Mouse (Mus musculus): ENCODE results near the gene Dhx32. TPM values are rescaled to one million over a fixed set of nuclear protein-coding genes. Genes with fewer than 3 reads are reported as not detected.
"Not testable (repeated sequence)": the region's sequence is repeated elsewhere in the genome, so short reads cannot be mapped to it uniquely, and the experiment has no call there.

Gene Dhx32
- polyA plus RNA-seq, 1 experiment from 2014 or later = 27.8 TPM

- H3K27me3 ChIP-seq = no peaks in the 10 kb centered on the region
- 88% methylated on average over 4 of the region's 4 CpGs for WGBS
- no peaks in the 10 kb centered on the region for H3K9me3 ChIP-seq
- H3K4me3 ChIP-seq = no peak overlapping the region
- no peaks in the 10 kb centered on the region for H3K4me1 ChIP-seq (replicated peaks)
- ATAC-seq (ENCODE audit: low read depth) = no peak
- H3K4me2 ChIP-seq = no peak overlapping the region
- no peak overlapping the region for H3K9ac ChIP-seq
- no peak overlapping the region for H3K27ac ChIP-seq (replicated peaks)
- peaks cover 85% of the 10 kb centered on the region for H3K36me3 ChIP-seq
These were observed 67.1 kb downstream of the Dhx32 start for GRCm38 (mm10) chr7:133715387-133715786.

GRCm38 (mm10) chr7:133707301-133707700, 75.2 kb downstream of the Dhx32 start:
- ATAC-seq (ENCODE audit: low read depth) = no peak
- Histone ChIP-seq H3K4me2 (no peak overlapping the region), H3K27ac (replicated peaks) (no peak overlapping the region), H3K4me3 (no peak overlapping the region), H3K27me3 (no peaks in the 10 kb centered on the region), H3K9ac (no peak overlapping the region), H3K36me3 (peaks cover 4% of the 10 kb centered on the region), H3K9me3 (no peaks in the 10 kb centered on the region), H3K4me1 (replicated peaks) (peaks cover 15% of the 10 kb centered on the region)
- WGBS = 89% methylated on average over 2 of the region's 2 CpGs

- Histone ChIP-seq H3K4me1 (replicated peaks) (peaks cover 7% of the 10 kb centered on the region), H3K9ac (no peak overlapping the region), H3K4me2 (no peak overlapping the region), H3K27me3 (no peaks in the 10 kb centered on the region), H3K9me3 (no peaks in the 10 kb centered on the region), H3K36me3 (peaks cover 7% of the 10 kb centered on the region; the same call in 1 of the 2 replicates), H3K4me3 (no peak overlapping the region), H3K27ac (replicated peaks) (no peak overlapping the region)
- WGBS = 95% methylated on average over 7 of the region's 7 CpGs
- no peak for ATAC-seq (ENCODE audit: low read depth)
These were observed 78.6 kb downstream of the Dhx32 start for GRCm38 (mm10) chr7:133703906-133704305.

- Histone ChIP-seq H3K4me3 (no peak overlapping the region), H3K4me1 (replicated peaks) (no peaks in the 10 kb centered on the region), H3K4me2 (no peak overlapping the region), H3K36me3 (peaks cover 14% of the 10 kb centered on the region), H3K27me3 (no peaks in the 10 kb centered on the region), H3K27ac (replicated peaks) (no peak overlapping the region), H3K9ac (no peak overlapping the region), H3K9me3 (no peaks in the 10 kb centered on the region)
- 93% methylated on average over 10 of the region's 10 CpGs for WGBS
- ATAC-seq (ENCODE audit: low read depth) = no peak
These were observed 80.2 kb downstream of the Dhx32 start for GRCm38 (mm10) chr7:133702333-133702732.

- no peaks in the 10 kb centered on the region for H3K27me3 ChIP-seq
- H3K9ac ChIP-seq = no peak overlapping the region
- no peak overlapping the region for H3K4me3 ChIP-seq
- no peaks in the 10 kb centered on the region for H3K9me3 ChIP-seq
- WGBS = 93% methylated on average over 7 of the region's 7 CpGs
- no peak overlapping the region for H3K4me2 ChIP-seq
- H3K4me1 ChIP-seq (replicated peaks) = no peaks in the 10 kb centered on the region
- ATAC-seq (ENCODE audit: low read depth) = no peak
- no peak overlapping the region for H3K27ac ChIP-seq (replicated peaks)
- peaks cover 24% of the 10 kb centered on the region for H3K36me3 ChIP-seq
These were observed 81.2 kb downstream of the Dhx32 start for GRCm38 (mm10) chr7:133701366-133701765.

GRCm38 (mm10) chr7:133699885-133700284, 82.6 kb downstream of the Dhx32 start:
- ATAC-seq (ENCODE audit: low read depth) = no peak
- H3K27me3 ChIP-seq = no peaks in the 10 kb centered on the region

GRCm38 (mm10) chr7:133698021-133698709, 84.4 kb downstream of the Dhx32 start:
- Histone ChIP-seq H3K9me3 (no peaks in the 10 kb centered on the region), H3K27ac (replicated peaks) (no peak overlapping the region), H3K4me3 (no peak overlapping the region), H3K4me2 (no peak overlapping the region), H3K4me1 (replicated peaks) (no peaks in the 10 kb centered on the region), H3K27me3 (no peaks in the 10 kb centered on the region), H3K9ac (no peak overlapping the region), H3K36me3 (peaks cover 32% of the 10 kb centered on the region)
- 92% methylated on average over 12 of the region's 12 CpGs for WGBS
- ATAC-seq (ENCODE audit: low read depth) = no peak

More at GRCm38 (mm10) chr7:133699885-133700284, 82.6 kb downstream of the Dhx32 start:
- no peak overlapping the region for H3K4me3 ChIP-seq
- H3K9me3 ChIP-seq = no peaks in the 10 kb centered on the region
- H3K9ac ChIP-seq = no peak overlapping the region
- H3K27ac ChIP-seq (replicated peaks) = no peak overlapping the region
- no peak overlapping the region for H3K4me2 ChIP-seq
- 85% methylated on average over 4 of the region's 4 CpGs for WGBS
- H3K36me3 ChIP-seq = peaks cover 28% of the 10 kb centered on the region
- no peaks in the 10 kb centered on the region for H3K4me1 ChIP-seq (replicated peaks)

GRCm38 (mm10) chr7:133685644-133686043, 96.9 kb downstream of the Dhx32 start:
- H3K4me1 ChIP-seq (replicated peaks); H3K27me3 ChIP-seq; H3K9ac ChIP-seq; H3K27ac ChIP-seq (replicated peaks); H3K4me2 ChIP-seq; ATAC-seq (ENCODE audit: low read depth); H3K4me3 ChIP-seq: not testable (repeated sequence)
- peaks cover 50% of the 10 kb centered on the region for H3K36me3 ChIP-seq
- peaks cover 15% of the 10 kb centered on the region for H3K9me3 ChIP-seq

- Histone ChIP-seq H3K4me2 (no peak overlapping the region), H3K36me3 (peaks cover 40% of the 10 kb centered on the region), H3K27me3 (no peaks in the 10 kb centered on the region), H3K9ac (no peak overlapping the region), H3K4me1 (replicated peaks) (no peaks in the 10 kb centered on the region), H3K4me3 (no peak overlapping the region), H3K27ac (replicated peaks) (no peak overlapping the region), H3K9me3 (peaks cover 15% of the 10 kb centered on the region)
- WGBS = 97% methylated on average over 6 of the region's 6 CpGs
- ATAC-seq (ENCODE audit: low read depth) = no peak
These were observed 97.8 kb downstream of the Dhx32 start for GRCm38 (mm10) chr7:133684701-133685100.

- H3K9me3 ChIP-seq = peaks cover 13% of the 10 kb centered on the region
- WGBS = 89% methylated on average over 5 of the region's 5 CpGs
- ATAC-seq (ENCODE audit: low read depth) = no peak
- no peak overlapping the region for H3K4me3 ChIP-seq
- H3K9ac ChIP-seq = no peak overlapping the region
- peaks cover 35% of the 10 kb centered on the region for H3K36me3 ChIP-seq
- no peaks in the 10 kb centered on the region; the same call in 1 of the 2 replicates for H3K4me1 ChIP-seq (replicated peaks)
- no peak overlapping the region for H3K4me2 ChIP-seq
- H3K27ac ChIP-seq (replicated peaks) = no peak overlapping the region
- no peaks in the 10 kb centered on the region for H3K27me3 ChIP-seq
These were observed 98.4 kb downstream of the Dhx32 start for GRCm38 (mm10) chr7:133684110-133684509.

- peaks cover 9% of the 10 kb centered on the region for H3K9me3 ChIP-seq
- H3K27me3 ChIP-seq = no peaks in the 10 kb centered on the region
- peaks cover 30% of the 10 kb centered on the region for H3K36me3 ChIP-seq
- no peak for ATAC-seq (ENCODE audit: low read depth)
- H3K4me3 ChIP-seq = no peak overlapping the region
- no peaks in the 10 kb centered on the region; the same call in 1 of the 2 replicates for H3K4me1 ChIP-seq (replicated peaks)
- 86% methylated on average over 5 of the region's 5 CpGs for WGBS
- no peak overlapping the region for H3K27ac ChIP-seq (replicated peaks)
- no peak overlapping the region for H3K9ac ChIP-seq
- H3K4me2 ChIP-seq = no peak overlapping the region
These were observed 98.9 kb downstream of the Dhx32 start for GRCm38 (mm10) chr7:133683626-133684025.

- Histone ChIP-seq H3K27me3 (no peaks in the 10 kb centered on the region), H3K4me1 (replicated peaks) (no peaks in the 10 kb centered on the region; the same call in 1 of the 2 replicates), H3K4me2 (no peak within 1 kb of the TSS), H3K9ac (no peak within 1 kb of the TSS), H3K4me3 (no peak within 1 kb of the TSS), H3K27ac (replicated peaks) (no peak within 1 kb of the TSS), H3K9me3 (no peaks in the 10 kb centered on the region), H3K36me3 (peaks cover 22% of the 10 kb centered on the region)
- ATAC-seq (ENCODE audit: low read depth) = no peak
- 82% methylated on average over 3 of the region's 3 CpGs for WGBS
These were observed 102.6 kb downstream of the Dhx32 start, which contains the start of gene Mmp21 for GRCm38 (mm10) chr7:133679961-133680360. Mmp21 (minus strand) TSS chr7:133680061.

- Histone ChIP-seq H3K4me1 (replicated peaks) (no peaks in the 10 kb centered on the region; the same call in 1 of the 2 replicates), H3K4me3 (no peak overlapping the region), H3K9me3 (no peaks in the 10 kb centered on the region), H3K4me2 (no peak overlapping the region), H3K27ac (replicated peaks) (no peak overlapping the region), H3K9ac (no peak overlapping the region), H3K27me3 (no peaks in the 10 kb centered on the region), H3K36me3 (peaks cover 20% of the 10 kb centered on the region)
- ATAC-seq (ENCODE audit: low read depth) = no peak
- 71% methylated on average over 4 of the region's 4 CpGs for WGBS
These were observed 103.1 kb downstream of the Dhx32 start for GRCm38 (mm10) chr7:133679439-133679838.
